Mouse (Mus musculus): ENCODE results near the gene Abcb8.
A peak's percentile ranks its signal among the peaks of the same experiment; 100 is the strongest.

Gene Abcb8

DNA sequence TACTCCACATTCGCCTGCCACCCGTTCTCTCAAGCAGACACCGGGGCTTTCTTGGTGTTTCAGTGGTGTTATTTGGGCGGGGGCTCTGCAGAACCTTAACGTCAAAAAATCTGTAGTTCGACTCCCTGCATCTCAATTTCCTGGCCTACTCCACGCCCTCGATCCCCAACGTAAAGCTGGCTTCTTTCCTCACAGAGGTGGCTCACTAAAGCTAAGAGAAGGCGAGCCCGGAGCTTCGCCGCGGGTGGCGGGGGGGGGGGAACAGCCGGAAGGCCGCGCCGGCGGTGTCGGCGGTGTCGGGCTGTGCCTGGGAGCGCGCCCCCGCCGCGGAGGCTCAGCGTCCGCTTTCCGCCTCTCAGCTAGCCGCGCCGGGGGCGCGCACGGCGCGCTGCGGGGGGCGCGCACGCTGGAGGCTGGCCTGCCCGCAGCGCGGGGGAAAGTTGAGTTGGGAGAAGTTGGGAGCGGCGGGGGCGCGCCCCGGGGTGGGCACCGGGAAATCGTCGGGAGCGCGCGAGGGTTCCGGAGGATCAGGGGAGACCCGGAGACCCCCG lies 31.5 kb downstream of the Abcb8 start:
- TF ChIP-seq GATA4 (IDR thresholded peaks at IDR 0.05; ENCODE audit: insufficient replicate concordance, low read length), result no peak

DNA sequence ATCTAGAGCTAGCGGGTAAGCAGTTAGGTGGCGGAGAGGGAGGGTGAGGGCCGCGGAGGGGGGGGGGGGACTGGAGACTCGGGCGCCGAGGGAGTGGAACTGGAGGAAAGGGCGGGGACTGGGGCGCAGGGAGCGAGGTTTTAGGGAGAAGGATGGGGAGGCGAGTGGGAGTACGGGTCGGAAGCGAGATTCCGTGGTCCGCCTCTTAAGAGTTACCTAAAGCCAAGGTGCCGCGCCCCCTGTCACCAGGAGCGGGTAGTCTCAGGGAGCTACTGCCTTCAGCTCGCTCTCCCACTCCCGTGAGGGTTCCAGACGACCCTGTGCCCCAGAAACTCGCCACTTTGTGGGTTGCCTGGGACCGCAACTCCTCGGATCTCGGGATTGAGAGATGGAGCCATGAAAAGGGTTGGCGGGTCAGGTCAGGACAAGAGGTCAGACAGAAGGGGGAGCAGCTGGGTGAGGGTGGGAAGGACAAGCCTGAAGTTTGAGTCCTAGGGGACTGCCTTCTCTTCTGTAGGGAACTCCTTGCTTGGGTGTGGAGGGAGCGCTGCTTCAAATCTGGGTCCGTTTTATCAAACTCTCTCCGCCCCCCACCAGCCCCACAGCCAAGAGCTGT lies 32.1 kb downstream of the Abcb8 start:
- no peak for TF ChIP-seq GATA4 (IDR thresholded peaks at IDR 0.05; ENCODE audit: insufficient replicate concordance, low read length)

DNA sequence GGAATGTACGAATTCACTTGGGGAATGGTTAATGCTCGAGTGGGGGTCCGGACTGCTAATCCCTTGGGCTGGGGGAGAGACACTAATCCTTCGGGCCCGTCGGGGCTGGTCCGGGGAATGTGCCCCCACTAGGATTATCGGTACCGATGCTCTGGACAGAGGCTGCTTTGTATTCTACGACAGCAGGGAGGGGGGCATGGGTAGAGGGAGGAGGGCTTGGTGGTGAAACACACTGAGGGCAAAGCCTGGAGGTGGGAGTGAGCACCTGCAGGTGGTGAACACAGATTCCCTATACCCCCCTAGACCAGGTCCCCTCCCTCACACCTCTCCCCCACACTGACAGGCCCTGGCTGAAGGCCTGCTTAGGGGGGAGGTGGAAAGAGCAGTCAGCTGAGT lies 32.6 kb downstream of the Abcb8 start:
- TF ChIP-seq GATA4 (IDR thresholded peaks at IDR 0.05; ENCODE audit: insufficient replicate concordance, low read length), result no peak

DNA sequence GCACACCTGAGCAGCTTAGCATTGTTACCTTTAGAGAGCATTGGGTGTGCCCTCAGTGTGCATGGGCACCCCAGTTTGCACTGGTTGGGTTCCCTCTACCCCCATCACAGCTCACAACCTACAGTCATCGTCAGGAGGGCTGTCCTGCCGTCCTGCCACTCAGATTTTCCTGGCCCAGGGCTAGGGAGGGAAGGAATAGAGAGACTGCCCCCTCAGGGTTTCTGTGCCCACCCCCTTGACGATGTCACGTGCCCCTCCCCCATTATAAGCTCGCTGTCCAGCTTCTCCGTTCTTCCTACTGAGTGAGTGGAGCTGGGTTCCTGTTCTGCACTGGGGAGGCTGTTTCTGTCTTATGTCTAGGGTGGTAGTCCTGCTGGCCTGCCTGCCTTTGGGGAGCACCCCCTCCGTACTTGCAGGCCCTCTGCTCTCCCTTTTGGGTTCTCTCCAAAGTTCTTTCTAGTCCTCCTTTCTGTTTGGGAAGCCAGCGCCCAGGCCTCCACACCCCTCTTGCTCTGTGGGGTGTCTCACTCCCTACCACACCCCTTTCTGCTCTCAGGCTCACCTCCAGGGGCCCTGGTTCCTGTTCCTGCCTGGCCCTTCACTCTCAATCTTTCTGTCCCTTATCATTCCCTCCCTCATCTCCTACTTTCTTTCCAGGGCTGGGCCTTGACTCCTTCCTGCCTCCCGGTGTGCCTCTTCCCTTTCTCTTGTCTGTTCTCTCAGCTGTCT lies 33.3 kb downstream of the Abcb8 start:
- TF ChIP-seq GATA4 (IDR thresholded peaks at IDR 0.05; ENCODE audit: insufficient replicate concordance, low read length), result no peak

DNA sequence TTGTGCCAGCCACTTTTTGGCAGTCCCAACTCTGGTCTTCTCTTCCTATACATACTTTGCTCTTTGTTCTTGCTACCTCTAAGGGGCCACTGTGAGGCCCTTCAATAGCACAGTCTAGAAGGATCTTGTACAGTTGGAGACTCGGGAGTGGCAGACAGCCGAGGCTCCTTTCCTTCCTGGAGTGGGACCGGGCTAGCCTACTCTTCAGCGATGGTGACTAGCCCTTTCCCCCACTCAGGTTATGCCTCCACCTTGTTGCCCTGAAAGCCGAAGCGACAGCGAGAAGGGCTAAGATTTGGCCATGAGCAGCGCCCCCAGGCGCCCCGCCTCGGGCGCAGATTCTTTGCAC lies 33.8 kb downstream of the Abcb8 start:
- TF ChIP-seq GATA4 (IDR thresholded peaks at IDR 0.05; ENCODE audit: insufficient replicate concordance, low read length), result no peak

DNA sequence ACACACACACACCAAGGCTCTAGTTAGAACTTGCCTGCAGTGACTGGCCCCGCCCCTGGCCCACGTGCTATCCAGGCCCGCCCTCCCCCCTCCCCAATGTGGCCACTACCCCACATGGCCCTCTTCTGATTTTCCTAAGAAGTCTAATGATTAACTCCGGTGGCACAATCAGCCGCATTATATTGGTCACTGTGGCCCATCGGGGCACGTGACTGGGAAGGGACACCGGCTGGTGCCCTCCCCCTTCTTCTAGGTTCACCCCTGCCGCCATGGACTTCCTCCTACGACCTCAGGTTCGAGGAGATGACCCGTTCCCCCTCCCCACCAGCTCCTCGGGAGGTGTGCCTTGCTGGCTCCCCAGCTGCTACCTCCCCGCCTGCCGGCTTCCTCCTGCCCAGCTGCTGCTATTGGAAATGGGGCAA lies 34.5 kb downstream of the Abcb8 start:
- TF ChIP-seq GATA4 (IDR thresholded peaks at IDR 0.05; ENCODE audit: insufficient replicate concordance, low read length), result no peak

DNA sequence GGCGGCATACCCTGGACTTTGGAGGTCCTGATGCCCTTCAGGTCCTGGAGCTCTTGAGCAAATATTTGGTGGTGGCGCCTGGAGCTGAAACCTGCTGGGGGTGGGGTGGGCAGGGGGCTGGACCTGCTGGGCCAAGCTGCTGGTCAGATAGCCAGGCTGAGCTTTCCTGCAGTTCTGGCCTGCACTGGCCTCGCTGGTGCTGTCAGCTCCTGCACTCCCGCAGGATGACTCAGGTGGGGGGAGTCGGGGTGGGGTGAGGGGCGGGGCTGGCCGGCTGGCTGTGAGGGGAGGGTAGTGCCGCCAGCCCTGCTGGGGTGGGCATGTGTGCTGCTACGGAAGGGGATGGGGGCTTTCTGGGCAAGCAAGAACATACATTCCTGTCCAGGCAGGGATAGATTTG lies 35.1 kb downstream of the Abcb8 start:
- no peak for TF ChIP-seq GATA4 (IDR thresholded peaks at IDR 0.05; ENCODE audit: insufficient replicate concordance, low read length)

DNA sequence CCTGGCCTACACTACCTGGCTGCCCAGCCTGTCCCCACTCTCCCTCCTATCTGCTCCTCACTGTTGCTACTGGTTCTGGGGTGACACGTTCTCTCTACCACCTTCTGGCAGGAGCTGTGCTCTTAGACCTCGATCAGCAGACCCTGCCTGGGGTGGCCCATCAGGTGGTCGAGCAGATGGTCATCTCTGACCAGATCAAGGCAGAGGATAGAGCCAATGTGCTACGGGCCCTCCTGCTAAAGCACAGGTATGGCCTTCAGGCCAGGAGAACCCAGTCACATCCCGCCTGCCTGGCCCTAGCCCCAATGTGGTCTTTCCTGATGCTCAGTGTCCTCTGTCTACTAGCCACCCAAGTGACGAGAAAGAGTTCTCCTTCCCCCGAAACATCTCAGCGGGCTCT lies 40.5 kb downstream of the Abcb8 start:
- no peak for TF ChIP-seq GATA4 (IDR thresholded peaks at IDR 0.05; ENCODE audit: insufficient replicate concordance, low read length)

DNA sequence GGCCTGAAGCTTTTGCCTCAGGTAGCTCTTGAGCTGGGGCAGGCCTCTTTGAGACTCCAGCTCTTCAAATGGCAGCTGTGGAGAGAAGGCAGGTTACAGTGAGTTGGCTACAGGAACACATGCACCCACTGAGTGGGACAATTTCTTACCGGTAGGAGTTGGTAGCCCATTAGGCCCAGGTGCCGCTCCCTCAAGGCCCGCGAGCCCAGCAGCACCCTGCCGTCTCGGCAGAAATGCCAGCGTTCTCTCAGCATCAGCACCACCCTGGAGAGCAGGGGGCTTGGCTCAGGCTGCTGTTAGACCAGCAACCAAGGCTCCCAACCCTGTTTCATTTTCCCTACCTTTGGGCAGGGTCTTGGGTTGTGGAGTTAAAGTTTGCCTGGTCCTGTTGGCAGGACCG lies 47.7 kb downstream of the Abcb8 start:
- no peak for TF ChIP-seq GATA4 (IDR thresholded peaks at IDR 0.05; ENCODE audit: insufficient replicate concordance, low read length)

DNA sequence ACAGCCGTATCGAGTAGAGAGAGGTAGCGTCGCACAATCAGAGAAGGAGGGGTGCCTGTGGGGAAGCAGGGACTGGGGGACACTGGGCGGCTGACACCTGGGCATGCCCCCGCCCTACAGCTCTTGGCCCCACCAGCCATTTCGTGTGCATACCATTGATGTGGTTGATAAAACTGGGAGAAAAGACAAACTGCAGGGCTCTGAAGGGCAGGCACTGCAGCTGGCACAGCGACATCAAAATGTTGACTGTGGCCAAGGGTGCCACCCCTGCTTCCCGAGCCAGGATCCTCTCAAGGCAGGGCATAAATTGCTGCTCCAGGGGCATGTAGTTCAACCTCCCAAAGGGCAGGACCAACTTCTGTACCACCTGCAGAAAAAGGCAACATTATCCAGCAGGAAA lies 48.6 kb downstream of the Abcb8 start:
- TF ChIP-seq GATA4 (IDR thresholded peaks at IDR 0.05; ENCODE audit: insufficient replicate concordance, low read length), result no peak

DNA sequence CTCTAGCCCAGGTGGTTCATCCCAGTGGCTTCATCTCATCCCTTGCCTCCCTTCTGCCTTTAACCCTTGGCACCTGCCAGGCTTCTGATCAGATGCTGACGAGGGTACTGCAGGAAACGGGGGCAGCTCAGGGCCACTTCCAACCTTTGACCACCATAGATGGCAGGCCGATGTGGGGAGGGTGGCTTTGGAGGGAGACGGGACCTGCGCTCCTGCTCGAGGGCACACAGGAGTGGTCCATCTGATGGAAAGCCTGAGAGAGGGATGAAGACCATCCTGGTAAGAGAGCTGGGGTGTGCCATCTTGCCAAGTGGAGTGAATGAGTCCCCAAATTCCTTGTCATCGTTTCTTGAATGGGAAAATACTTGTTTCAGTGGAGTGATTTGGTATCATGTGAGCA lies 49.7 kb downstream of the Abcb8 start:
- no peak for TF ChIP-seq GATA4 (IDR thresholded peaks at IDR 0.05; ENCODE audit: insufficient replicate concordance, low read length)

DNA sequence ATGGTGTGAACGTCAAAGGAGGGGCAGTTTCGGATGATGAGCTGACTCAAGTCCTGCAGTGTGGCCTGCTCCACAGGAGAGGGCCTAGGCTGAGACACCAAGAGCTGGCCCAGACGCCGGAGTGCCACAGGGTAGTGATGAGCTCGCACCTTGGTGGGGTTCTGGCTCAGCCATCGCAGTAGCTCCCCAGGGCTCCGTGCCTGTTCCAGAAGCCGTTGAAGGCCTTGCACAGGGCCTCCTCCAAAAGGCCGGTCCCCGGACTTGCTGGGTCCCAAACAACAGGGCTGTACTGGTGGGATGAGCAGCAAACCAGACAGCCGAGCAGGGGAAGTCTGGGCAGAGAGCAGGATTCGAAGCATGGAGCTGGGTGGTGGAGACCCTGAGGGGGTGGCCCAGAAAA lies 50.5 kb downstream of the Abcb8 start:
- no peak for TF ChIP-seq GATA4 (IDR thresholded peaks at IDR 0.05; ENCODE audit: insufficient replicate concordance, low read length)

DNA sequence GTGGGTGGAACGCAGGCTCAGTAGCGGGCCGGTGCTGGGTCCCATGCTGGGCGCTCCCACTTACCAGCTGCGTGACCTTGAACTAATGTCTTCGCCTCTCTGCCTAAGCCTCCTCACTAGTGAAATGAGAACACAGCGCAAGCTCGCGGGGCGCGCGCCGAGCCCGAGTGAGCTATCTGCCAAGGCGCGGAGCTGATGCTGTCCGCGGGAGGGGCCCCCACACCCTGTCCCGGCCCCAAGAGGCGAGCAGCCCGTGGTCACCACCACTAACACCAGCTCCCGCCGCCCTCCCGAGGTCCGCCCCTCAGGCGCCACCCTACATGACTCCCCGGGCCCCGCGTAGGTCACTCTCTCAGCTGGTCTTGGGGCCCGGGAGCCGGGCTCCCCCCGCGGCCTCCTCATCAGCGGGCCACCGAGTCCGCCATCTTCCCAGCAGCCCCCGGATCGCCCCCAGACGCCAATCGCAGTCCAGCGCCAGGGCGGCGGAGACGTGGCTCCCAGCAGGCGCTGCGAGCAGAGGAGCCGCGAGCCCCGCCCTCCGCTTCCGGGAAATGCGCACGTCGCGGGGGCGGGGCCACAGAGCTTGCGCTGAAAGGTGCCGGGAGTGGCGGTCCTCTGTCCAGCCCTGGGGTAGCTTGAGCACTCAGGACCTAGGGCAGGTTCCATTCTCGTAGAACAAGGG lies 51.4 kb downstream of the Abcb8 start, which contains the start of gene Fastk:
TSS of gene Fastk (minus strand) at position 542 of the 682 bp plus-strand sequence.
- TF ChIP-seq GATA4 (IDR thresholded peaks at IDR 0.05; ENCODE audit: insufficient replicate concordance, low read length), result peak; percentile 25; the same call in 1 of the 2 replicates

DNA sequence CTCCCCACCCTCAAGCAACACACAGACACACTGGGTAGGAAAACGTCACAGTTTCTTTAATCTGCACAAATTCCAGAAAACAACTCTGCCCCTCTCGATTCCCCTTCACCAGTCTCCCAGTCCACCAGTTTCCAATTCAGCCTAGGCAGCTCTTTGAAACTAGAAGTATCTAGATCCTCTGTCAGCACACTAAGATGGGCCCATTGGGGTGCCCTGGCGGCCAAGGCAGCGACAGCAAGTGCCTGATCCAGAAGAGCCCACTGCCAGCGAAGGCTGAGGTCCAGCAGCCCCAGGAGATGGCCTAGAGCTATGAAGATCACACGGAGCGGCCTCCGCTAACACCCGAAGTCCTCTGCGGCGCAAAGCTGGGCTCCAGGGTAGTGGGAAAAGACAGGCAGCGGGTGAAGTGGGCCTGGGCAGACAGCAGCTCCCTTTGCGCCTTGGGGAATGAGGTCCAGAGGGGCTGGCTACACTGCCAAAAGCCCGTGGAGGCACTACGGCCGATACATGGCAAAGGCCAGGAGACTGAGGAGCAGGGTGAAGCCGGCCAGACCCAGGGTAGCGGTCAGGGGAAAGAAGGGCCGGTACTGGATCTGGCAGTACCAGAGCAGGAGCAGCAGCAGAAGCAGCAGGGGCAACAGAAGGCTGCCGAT lies 52.1 kb downstream of the Abcb8 start:
- TF ChIP-seq GATA4 (IDR thresholded peaks at IDR 0.05; ENCODE audit: insufficient replicate concordance, low read length), result no peak

DNA sequence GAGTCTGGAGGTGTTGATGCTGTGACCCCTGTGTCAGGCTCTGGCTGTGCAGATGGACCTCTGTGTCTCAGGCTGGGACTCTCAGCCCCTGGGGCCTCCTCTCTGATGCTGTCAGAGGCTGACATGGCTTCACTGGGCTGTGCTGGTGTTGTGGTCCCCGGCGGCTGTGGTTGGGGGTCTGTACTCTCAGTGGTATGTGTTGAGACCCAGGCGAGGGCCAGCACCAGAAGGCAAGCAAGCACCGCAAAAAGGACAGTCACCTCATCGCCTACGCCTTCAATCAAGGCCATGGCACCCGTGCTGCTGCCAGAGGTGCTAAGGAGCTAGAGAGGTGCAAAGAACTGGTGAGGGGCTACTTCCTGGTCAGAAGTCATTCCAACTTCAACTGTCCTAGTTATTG lies 53.2 kb downstream of the Abcb8 start:
- TF ChIP-seq GATA4 (IDR thresholded peaks at IDR 0.05; ENCODE audit: insufficient replicate concordance, low read length), result no peak

Data from liver, adult (tissue).